Mouse (Mus musculus): ENCODE measurements around the gene Flywch2. TPM values are rescaled to one million over a fixed set of nuclear protein-coding genes. Genes with fewer than 3 reads are reported as not detected.

The Flywch2 gene
- polyA plus RNA-seq, 1 experiment: 9.3 TPM

- H3K27ac ChIP-seq (ENCODE audit: insufficient read depth, low read depth, low read length): no peak within 1 kb of the TSS
- no peaks in the 10 kb centered on the region for H3K4me1 ChIP-seq (ENCODE audit: control insufficient read depth, insufficient read depth, low read length)
- H3K36me3 ChIP-seq (ENCODE audit: control insufficient read depth, insufficient read depth, low read length): no peaks in the 10 kb centered on the region
- no peak for TF ChIP-seq CTCF (conservative IDR thresholded peaks at IDR 0.05; ENCODE audit: insufficient read depth, insufficient read length, low read depth, low read length)
- TF ChIP-seq POLR2A (IDR thresholded peaks at IDR 0.05; ENCODE audit: low read depth, low read length): no peak
- peak within 1 kb of the TSS; percentile 62 for H3K4me3 ChIP-seq (ENCODE audit: insufficient read depth, low read depth, low read length)
- DNase-seq: no peak
- H3K27me3 ChIP-seq (replicated peaks; ENCODE audit: control insufficient read depth, insufficient read depth, low read length): peaks cover 1% of the 10 kb centered on the region; the same call in 1 of the 2 replicates
- 6% methylated on average over 13 of the region's 13 CpGs for WGBS
These were observed 45.3 kb downstream of the Flywch2 start, which contains the start of gene Paqr4 for GRCm38 (mm10) chr17:23740598-23741021. Gene Paqr4, minus strand, starts transcription at chr17:23740867.

- under 1% methylated on average over 46 of the region's 46 CpGs for WGBS
- peak overlapping the region; percentile 62 for H3K4me3 ChIP-seq (ENCODE audit: insufficient read depth, low read depth, low read length)
- no peak for TF ChIP-seq POLR2A (IDR thresholded peaks at IDR 0.05; ENCODE audit: low read depth, low read length)
- DNase-seq: peak; percentile 94
- H3K27me3 ChIP-seq (replicated peaks; ENCODE audit: control insufficient read depth, insufficient read depth, low read length): no peaks in the 10 kb centered on the region
- no peaks in the 10 kb centered on the region for H3K36me3 ChIP-seq (ENCODE audit: control insufficient read depth, insufficient read depth, low read length)
- H3K4me1 ChIP-seq (ENCODE audit: control insufficient read depth, insufficient read depth, low read length): no peaks in the 10 kb centered on the region
- H3K27ac ChIP-seq (ENCODE audit: insufficient read depth, low read depth, low read length): no peak overlapping the region
These were observed 45.7 kb downstream of the Flywch2 start for GRCm38 (mm10) chr17:23740136-23740584.

- Histone ChIP-seq H3K27ac (ENCODE audit: insufficient read depth, low read depth, low read length) (no peak overlapping the region), H3K27me3 (replicated peaks; ENCODE audit: control insufficient read depth, insufficient read depth, low read length) (no peaks in the 10 kb centered on the region)
- WGBS: 11% methylated on average over 48 of the region's 48 CpGs
These were observed 46.4 kb downstream of the Flywch2 start for GRCm38 (mm10) chr17:23739202-23740135.

GRCm38 (mm10) chr17:23738836-23739201, 47.1 kb downstream of the Flywch2 start:
- H3K27me3 ChIP-seq (replicated peaks; ENCODE audit: control insufficient read depth, insufficient read depth, low read length): no peaks in the 10 kb centered on the region

More at GRCm38 (mm10) chr17:23739202-23740135, 46.4 kb downstream of the Flywch2 start:
- Histone ChIP-seq H3K4me3 (ENCODE audit: insufficient read depth, low read depth, low read length) (peak overlapping the region; percentile 62), H3K36me3 (ENCODE audit: control insufficient read depth, insufficient read depth, low read length) (no peaks in the 10 kb centered on the region), H3K4me1 (ENCODE audit: control insufficient read depth, insufficient read depth, low read length) (no peaks in the 10 kb centered on the region)
- no peak for TF ChIP-seq CTCF (conservative IDR thresholded peaks at IDR 0.05; ENCODE audit: insufficient read depth, insufficient read length, low read depth, low read length)
- no peak for TF ChIP-seq POLR2A (IDR thresholded peaks at IDR 0.05; ENCODE audit: low read depth, low read length)
- DNase-seq: no peak

GRCm38 (mm10) chr17:23737493-23738445, 48.1 kb downstream of the Flywch2 start:
- no peak overlapping the region for H3K27ac ChIP-seq (ENCODE audit: insufficient read depth, low read depth, low read length)

More at GRCm38 (mm10) chr17:23738836-23739201, 47.1 kb downstream of the Flywch2 start:
- Histone ChIP-seq H3K36me3 (ENCODE audit: control insufficient read depth, insufficient read depth, low read length) (no peaks in the 10 kb centered on the region), H3K4me1 (ENCODE audit: control insufficient read depth, insufficient read depth, low read length) (no peaks in the 10 kb centered on the region), H3K27ac (ENCODE audit: insufficient read depth, low read depth, low read length) (no peak overlapping the region), H3K4me3 (ENCODE audit: insufficient read depth, low read depth, low read length) (no peak overlapping the region)
- no peak for TF ChIP-seq CTCF (conservative IDR thresholded peaks at IDR 0.05; ENCODE audit: insufficient read depth, insufficient read length, low read depth, low read length)
- no peak for TF ChIP-seq POLR2A (IDR thresholded peaks at IDR 0.05; ENCODE audit: low read depth, low read length)
- no peak for DNase-seq
- 80% methylated on average over 2 of the region's 2 CpGs for WGBS

GRCm38 (mm10) chr17:23734341-23734740, 51.5 kb downstream of the Flywch2 start:
- DNase-seq: peak; percentile 46
- 47% methylated on average over 1 of the region's 1 CpGs for WGBS
- TF ChIP-seq POLR2A (IDR thresholded peaks at IDR 0.05; ENCODE audit: low read depth, low read length): no peak

More at GRCm38 (mm10) chr17:23737493-23738445, 48.1 kb downstream of the Flywch2 start:
- TF ChIP-seq CTCF (conservative IDR thresholded peaks at IDR 0.05; ENCODE audit: insufficient read depth, insufficient read length, low read depth, low read length): no peak
- TF ChIP-seq POLR2A (IDR thresholded peaks at IDR 0.05; ENCODE audit: low read depth, low read length): no peak
- Histone ChIP-seq H3K27me3 (replicated peaks; ENCODE audit: control insufficient read depth, insufficient read depth, low read length) (no peaks in the 10 kb centered on the region), H3K4me3 (ENCODE audit: insufficient read depth, low read depth, low read length) (no peak overlapping the region), H3K4me1 (ENCODE audit: control insufficient read depth, insufficient read depth, low read length) (no peaks in the 10 kb centered on the region), H3K36me3 (ENCODE audit: control insufficient read depth, insufficient read depth, low read length) (no peaks in the 10 kb centered on the region)
- 68% methylated on average over 15 of the region's 15 CpGs for WGBS
- DNase-seq: peak; percentile 21

More at GRCm38 (mm10) chr17:23734341-23734740, 51.5 kb downstream of the Flywch2 start:
- Histone ChIP-seq H3K4me3 (ENCODE audit: insufficient read depth, low read depth, low read length) (no peak overlapping the region), H3K4me1 (ENCODE audit: control insufficient read depth, insufficient read depth, low read length) (no peaks in the 10 kb centered on the region), H3K36me3 (ENCODE audit: control insufficient read depth, insufficient read depth, low read length) (no peaks in the 10 kb centered on the region), H3K27me3 (replicated peaks; ENCODE audit: control insufficient read depth, insufficient read depth, low read length) (no peaks in the 10 kb centered on the region), H3K27ac (ENCODE audit: insufficient read depth, low read depth, low read length) (no peak overlapping the region)
